Mouse (Mus musculus) granulocyte monocyte progenitor cell, adult 5-6 weeks (primary cell): ENCODE measurements around the gene 1700067K01Rik. TPM values are rescaled to one million over a fixed set of nuclear protein-coding genes. Genes with fewer than 3 reads are reported as not detected.
"Not testable (repeated sequence)": the region's sequence is repeated elsewhere in the genome, so short reads cannot be mapped to it uniquely, and the experiment has no call there.

Experiments used
- ATAC-seq: replicated peaks from 2 replicates; pipeline ENCODE4 v1.8.0; 2016; ENCODE audit warnings: mild to moderate bottlenecking, moderate TSS enrichment, inconsistent platforms; ENCODE audit not compliant: poor library complexity, severe bottlenecking
- total RNA-seq, 2 experiments: library from RNA; stranded (forward) in 1 of 2; stranded (reverse) in 1 of 2; fragments of 200-712, 200-1000 nt in 1 of 2; fragments of >200 nt in 1 of 2; fragmentation: Nextera tagmentation in 1 of 2; gene quantifications; 2 replicates each; pipeline ENCODE4 v1.2.3; 2014 to 2017

1700067K01Rik gene
- total RNA-seq, 2 experiments from 2014 or later, result not detected

- no peak for ATAC-seq
Observed at GRCm38 (mm10) chr8:83981533-83981932, 19.8 kb upstream of the 1700067K01Rik start.

GRCm38 (mm10) chr8:83982449-83982848, 18.9 kb upstream of the 1700067K01Rik start:
- ATAC-seq, result no peak

GRCm38 (mm10) chr8:83983222-83983621, 18.1 kb upstream of the 1700067K01Rik start:
- not testable (repeated sequence) for ATAC-seq

- ATAC-seq, result peak; percentile 96
Observed at GRCm38 (mm10) chr8:83989243-83989642, 12.1 kb upstream of the 1700067K01Rik start.

GRCm38 (mm10) chr8:83990170-83990569, 11.1 kb upstream of the 1700067K01Rik start:
- no peak for ATAC-seq

GRCm38 (mm10) chr8:83992488-83992887, 8.8 kb upstream of the 1700067K01Rik start:
- no peak for ATAC-seq

- no peak for ATAC-seq
Observed at GRCm38 (mm10) chr8:83994030-83994429, 7.3 kb upstream of the 1700067K01Rik start.

- no peak for ATAC-seq
Observed at GRCm38 (mm10) chr8:83995973-83996372, 5.3 kb upstream of the 1700067K01Rik start.

GRCm38 (mm10) chr8:83996567-83997505, 4.5 kb upstream of the 1700067K01Rik start:
- ATAC-seq, result peak; percentile 69

- no peak for ATAC-seq
Observed at GRCm38 (mm10) chr8:83997511-83998141, 3.7 kb upstream of the 1700067K01Rik start, which contains the start of gene Samd1. Gene Samd1, plus strand, starts transcription at chr8:83997672.

- peak; percentile 62 for ATAC-seq
Observed at GRCm38 (mm10) chr8:83998231-83999056, 2.9 kb upstream of the 1700067K01Rik start.

- no peak for ATAC-seq
Observed at GRCm38 (mm10) chr8:83999057-83999705, 2.1 kb upstream of the 1700067K01Rik start.

GRCm38 (mm10) chr8:83999825-84000224, 1.5 kb upstream of the 1700067K01Rik start:
- ATAC-seq, result no peak

GRCm38 (mm10) chr8:84002957-84003611, 1.8 kb downstream of the 1700067K01Rik start:
- no peak for ATAC-seq

- no peak for ATAC-seq
Observed at GRCm38 (mm10) chr8:84003612-84004246, 2.4 kb downstream of the 1700067K01Rik start.

GRCm38 (mm10) chr8:84004533-84005201, 3.4 kb downstream of the 1700067K01Rik start:
- ATAC-seq, result peak; percentile 99

GRCm38 (mm10) chr8:84005502-84005901, 4.2 kb downstream of the 1700067K01Rik start:
- not testable (repeated sequence) for ATAC-seq

GRCm38 (mm10) chr8:84008362-84008761, 7.1 kb downstream of the 1700067K01Rik start:
- ATAC-seq, result no peak
